Mouse (Mus musculus): ENCODE data around the gene Zfp683.

DNA sequence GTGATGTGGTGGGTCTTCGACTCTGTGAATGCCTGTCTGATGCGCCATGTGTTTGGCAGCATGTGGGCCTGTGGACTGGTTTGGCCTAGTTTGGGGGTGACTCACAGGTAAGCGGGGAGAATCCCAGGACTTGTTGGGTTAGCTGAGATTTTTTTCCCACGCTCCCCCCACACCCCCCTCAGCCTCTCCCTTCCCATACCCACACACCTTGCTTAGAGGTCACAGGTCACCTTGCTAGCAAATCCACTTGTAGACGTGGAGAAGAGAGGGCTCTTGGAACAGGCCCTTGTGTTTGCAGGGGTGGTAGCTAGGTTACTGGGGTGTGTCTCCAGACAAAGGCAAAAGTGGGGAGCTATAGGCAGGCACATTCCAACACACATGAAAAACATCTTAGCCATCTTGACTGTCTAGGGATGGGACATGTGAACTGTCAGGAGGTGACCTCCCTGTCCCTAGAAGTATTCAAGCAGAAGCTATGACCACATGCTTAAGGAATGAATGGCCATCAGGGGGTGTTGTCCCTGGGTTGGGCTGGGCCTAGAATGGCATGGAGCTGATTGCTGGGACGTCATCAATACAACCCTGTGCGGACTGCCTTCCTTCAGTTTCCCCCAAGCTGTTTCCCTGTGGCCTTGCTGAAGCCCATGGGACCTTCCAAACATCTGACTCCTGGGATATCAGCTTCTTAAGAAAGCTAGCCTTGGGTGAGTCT lies 14.4 kb downstream of the Zfp683 start:
- no peak for TF ChIP-seq CTCF (IDR thresholded peaks at IDR 0.05)
- no peak for TF ChIP-seq EP300 (IDR thresholded peaks at IDR 0.05)
